Mouse (Mus musculus) left cerebral cortex, postnatal 4 days (tissue): ENCODE results near the gene She. TPM values are rescaled to one million over a fixed set of nuclear protein-coding genes. Genes with fewer than 3 reads are reported as not detected.
A peak's percentile ranks its signal among the peaks of the same experiment; 100 is the strongest.
"Not testable (repeated sequence)": the region's sequence is repeated elsewhere in the genome, so short reads cannot be mapped to it uniquely, and the experiment has no call there.

Experiments
- DNase-seq: peaks from one replicate; pipeline ENCODE4 v3.0.0-alpha.2; 2022
- intact Hi-C: fragments of 180-260 bp; cut with DNase I; formaldehyde crosslinking; loops from one replicate; pipeline ENCODE4 v1.15.1; 2025
- total RNA-seq, 2 experiments: library from RNA; stranded (reverse); gene quantifications; 2 replicates each; pipeline ENCODE4 v1.2.3; 2021

Gene She
- total RNA-seq, 2 experiments from 2014 or later: 3.0 to 3.4 TPM

- DNase-seq: peak; percentile 81
- intact Hi-C loops: no loop called here
Measured at GRCm38 (mm10) chr3:89861070-89861469, 29.9 kb downstream of the She start.

DNA sequence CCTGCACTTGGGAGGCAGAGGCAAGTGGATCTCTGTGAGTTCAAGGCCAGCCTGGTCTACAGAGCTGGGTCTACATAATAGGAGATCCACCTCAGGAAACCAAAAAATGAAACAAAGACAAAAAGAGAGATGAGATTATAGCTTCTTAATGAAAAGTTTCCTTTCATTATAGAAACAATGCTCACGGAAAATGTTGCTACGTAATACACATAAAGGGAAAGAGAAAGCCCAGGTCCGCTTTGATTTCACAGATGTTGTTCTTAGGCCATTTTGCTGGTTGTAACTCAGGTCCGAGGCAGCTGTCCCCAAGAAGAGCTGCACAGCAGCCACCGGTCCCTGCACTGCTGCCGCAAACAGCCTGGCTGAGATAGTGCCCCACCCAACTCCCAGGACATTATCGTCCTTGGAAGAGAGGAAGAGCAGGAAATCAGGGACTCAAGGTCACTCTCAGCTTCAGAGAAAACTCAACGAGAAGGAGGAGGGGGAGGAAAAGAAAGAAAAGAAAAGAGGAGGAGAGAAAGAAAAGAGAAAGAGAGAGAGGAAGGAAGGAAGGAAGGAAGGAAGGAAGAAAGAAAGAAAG, 31.1 kb downstream of the She start:
- intact Hi-C loops: no loop called here
- DNase-seq: no peak

- intact Hi-C loops, DNase-seq: not testable (repeated sequence)
Measured at GRCm38 (mm10) chr3:89863276-89863675, 32.1 kb downstream of the She start.

DNA sequence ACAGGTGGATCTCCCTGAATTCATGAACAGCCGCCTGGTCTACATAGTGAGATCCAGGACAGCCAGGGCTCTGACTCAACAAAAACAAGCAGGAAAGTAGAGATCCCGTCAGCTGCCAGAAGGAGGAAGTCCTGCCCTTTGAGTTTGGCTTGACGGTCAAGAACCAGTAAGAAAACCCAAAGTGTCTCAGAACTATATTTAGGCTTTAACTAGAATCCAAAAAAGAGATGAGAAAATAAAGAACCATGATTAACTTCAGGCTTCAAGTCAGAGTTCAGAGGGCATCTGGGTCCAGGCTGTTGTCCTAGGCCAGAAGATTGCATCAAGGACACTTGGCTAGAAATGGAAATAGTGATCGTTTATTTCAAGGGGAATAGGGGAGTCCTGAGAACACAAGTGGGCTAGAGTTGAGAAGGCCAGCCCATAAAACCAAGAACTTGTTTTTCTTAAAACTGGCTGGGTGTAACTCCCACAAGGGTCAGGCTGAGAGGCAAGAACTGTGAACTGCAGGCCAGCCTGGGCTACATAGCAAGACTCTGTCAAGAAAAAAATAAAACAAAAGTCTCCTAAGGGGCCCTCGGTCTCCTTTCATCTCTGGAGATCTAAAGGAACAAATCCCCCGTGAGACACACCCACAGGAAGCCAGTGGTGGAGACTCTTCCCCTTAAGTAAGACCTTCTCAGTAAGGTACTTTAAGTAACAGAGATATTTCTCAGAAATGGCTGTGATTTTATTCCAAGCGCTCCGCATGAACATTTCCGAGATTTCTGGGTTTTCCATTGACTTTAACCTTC, 32.7 kb downstream of the She start:
- DNase-seq: no peak
- intact Hi-C loops: no loop called here

- no peak for DNase-seq
- intact Hi-C loops: no loop called here
Measured at GRCm38 (mm10) chr3:89865020-89865419, 33.9 kb downstream of the She start.

DNA sequence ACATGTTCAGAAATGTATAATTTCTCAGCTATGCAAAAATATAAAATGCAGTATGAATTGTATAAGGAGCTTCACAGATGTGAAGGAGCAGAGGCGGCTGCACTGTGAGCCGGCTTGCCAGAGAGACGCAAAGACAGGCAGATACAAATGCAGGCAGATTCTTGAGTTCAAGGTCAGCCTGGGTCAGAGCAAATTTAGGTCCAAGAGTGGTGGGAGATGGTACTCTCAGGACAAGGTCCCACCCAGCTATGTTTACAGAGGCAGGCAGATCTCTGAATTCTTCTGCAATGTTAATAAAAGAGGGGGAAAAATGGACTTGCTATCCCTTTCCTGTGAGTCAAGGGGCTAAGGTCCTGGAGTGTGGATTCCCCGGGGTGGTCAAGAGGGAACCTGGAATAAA, 34.6 kb downstream of the She start:
- intact Hi-C loops: no loop called here
- DNase-seq: no peak

- DNase-seq: peak; percentile 75
- intact Hi-C loops: no loop called here
Measured at GRCm38 (mm10) chr3:89867651-89868050, 36.5 kb downstream of the She start.

GRCm38 (mm10) chr3:89868357-89868756, 37.2 kb downstream of the She start:
- intact Hi-C loops: no loop called here
- DNase-seq: peak; percentile 59

DNA sequence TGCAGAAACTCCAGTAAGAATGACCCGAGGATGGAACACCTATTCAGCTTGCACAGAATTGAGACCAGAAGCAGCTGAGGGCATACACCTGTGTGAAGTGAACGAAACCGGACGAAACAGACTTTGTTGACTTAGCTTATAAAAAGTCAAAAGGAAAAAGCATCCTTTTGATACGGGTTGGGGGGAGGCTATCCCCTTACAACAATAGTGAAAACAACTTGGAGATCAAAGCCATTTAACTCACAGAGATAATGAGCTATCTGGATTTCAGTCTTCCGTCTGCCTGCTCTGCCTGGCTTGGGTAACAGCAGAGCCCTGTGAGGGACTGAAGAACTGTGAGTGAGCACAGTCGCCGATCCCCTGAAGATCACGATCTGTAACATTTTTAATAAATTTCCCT, 37.8 kb downstream of the She start:
- DNase-seq: no peak
- intact Hi-C loops: no loop called here

GRCm38 (mm10) chr3:89869556-89869955, 38.4 kb downstream of the She start:
- no peak for DNase-seq
- intact Hi-C loops: no loop called here

GRCm38 (mm10) chr3:89870472-89871271, 39.5 kb downstream of the She start:
- no peak for DNase-seq
- intact Hi-C loops: no loop called here

GRCm38 (mm10) chr3:89871339-89871914, 40.3 kb downstream of the She start:
- DNase-seq: no peak
- intact Hi-C loops: no loop called here

- no peak for DNase-seq
- intact Hi-C loops: no loop called here
Measured at GRCm38 (mm10) chr3:89872209-89872608, 41.0 kb downstream of the She start.

- DNase-seq: no peak
- intact Hi-C loops: no loop called here
Measured at GRCm38 (mm10) chr3:89872684-89873083, 41.5 kb downstream of the She start.

DNA sequence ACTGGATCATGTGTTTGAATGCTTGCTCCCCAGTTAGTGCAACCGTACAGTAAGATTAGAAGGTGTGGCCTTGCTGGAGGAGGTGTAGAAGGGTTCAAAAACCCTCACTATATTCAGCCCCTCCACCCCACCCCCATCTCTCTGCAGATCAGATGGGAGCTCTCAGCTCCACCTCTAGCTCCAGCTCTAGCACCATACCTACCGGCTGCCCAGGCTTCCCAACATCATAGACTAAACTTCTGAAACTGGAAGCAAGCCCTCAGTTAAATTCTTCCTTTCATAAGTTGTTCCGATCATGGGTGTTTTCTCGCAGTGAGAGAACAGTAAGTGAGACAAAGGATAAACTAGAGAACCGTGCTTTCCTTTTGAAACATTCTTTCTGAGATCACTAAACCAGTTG, 42.9 kb downstream of the She start:
- intact Hi-C loops: no loop called here
- no peak for DNase-seq

DNA sequence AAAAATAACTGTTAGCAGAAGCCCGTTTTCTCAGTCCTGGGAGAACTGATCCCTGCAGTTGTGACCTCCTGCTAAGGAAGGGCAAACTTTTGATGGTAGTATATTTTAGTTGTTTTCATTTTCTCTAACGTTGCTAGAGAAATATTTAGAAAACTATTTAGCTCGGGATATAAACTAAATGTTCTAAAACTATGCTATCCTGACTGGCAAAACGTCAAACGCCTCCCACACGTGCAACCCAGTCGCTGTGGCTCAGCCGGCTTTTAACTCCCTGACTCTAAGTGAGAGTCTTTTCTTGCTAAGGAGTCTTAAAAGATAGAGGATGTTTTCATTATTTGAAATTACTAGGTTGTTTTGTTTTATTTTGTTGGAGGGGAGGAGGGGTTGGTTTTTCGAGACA, 43.9 kb downstream of the She start:
- intact Hi-C loops: no loop called here
- no peak for DNase-seq

DNA sequence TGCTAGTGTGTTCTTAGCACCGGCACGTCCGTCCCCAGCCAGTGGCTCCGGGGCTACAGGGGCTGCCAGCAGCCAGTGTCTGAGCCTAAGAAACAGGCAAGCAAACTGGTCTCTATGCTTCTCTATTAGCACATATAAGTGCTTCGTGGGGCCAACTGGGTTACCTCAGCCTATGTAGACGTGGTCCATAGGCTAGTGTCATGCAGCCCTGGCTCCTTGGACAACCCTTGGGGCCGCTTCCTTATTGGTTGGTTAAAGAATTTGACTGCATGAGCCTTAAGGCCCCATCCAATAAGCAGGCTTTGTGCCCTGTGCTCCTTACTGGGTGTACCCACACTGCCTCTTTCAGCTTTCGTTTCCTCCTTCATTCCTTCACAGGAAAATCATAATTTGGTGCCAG, 44.6 kb downstream of the She start:
- DNase-seq: no peak
- intact Hi-C loops: no loop called here

- DNase-seq: no peak
- intact Hi-C loops: no loop called here
Measured at GRCm38 (mm10) chr3:89876469-89876868, 45.3 kb downstream of the She start.

DNA sequence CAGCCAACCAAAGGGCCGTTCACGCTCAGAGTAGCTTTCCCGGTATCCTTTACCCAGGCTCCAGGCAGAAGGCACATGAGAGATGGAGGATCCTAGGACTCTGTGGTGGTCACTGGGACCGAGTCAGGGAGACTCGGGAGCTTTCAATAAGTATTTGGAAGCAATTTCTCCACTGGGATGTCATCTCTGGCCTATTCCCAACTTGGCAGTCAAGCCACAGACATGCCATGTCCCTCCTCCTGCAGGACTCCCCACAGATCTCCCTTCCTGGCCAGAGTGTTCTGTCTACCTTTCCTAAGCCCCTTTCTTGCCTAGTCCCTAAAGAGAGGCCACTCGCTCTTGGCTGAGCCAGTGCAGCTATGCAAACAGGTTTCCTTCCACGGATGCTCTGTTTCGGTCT, 46.0 kb downstream of the She start:
- intact Hi-C loops: no loop called here
- DNase-seq: peak; percentile 21

- no peak for DNase-seq
- intact Hi-C loops: no loop called here
Measured at GRCm38 (mm10) chr3:89878456-89878855, 47.3 kb downstream of the She start.

GRCm38 (mm10) chr3:89879326-89879725, 48.2 kb downstream of the She start:
- DNase-seq: no peak
- intact Hi-C loops: no loop called here
